Mouse (Mus musculus) gastrocnemius, postnatal 10 days (tissue): ENCODE measurements around the gene Clgn. TPM values are rescaled to one million over a fixed set of nuclear protein-coding genes. Genes with fewer than 3 reads are reported as not detected.

ENCODE experiments used
- DNase-seq: peaks from one replicate; pipeline ENCODE4 v3.0.0; 2021; ENCODE audit warnings: mixed read lengths
- long read RNA-seq, 2 experiments: library from polyadenylated mRNA; stranded (forward); transcript quantifications; one replicate each; pipeline ENCODE4 v2.0.0; 2021
- total RNA-seq, 2 experiments: library from RNA; stranded (reverse); gene quantifications; 2 replicates each; pipeline ENCODE4 v1.2.3; 2021

Gene Clgn
- under 1 TPM in 1 of 2 experiments, not detected in 1; 0.05 TPM for total RNA-seq
- long read RNA-seq, experiment 1, result 0 reads
- long read RNA-seq, experiment 2, result 0 reads

DNA sequence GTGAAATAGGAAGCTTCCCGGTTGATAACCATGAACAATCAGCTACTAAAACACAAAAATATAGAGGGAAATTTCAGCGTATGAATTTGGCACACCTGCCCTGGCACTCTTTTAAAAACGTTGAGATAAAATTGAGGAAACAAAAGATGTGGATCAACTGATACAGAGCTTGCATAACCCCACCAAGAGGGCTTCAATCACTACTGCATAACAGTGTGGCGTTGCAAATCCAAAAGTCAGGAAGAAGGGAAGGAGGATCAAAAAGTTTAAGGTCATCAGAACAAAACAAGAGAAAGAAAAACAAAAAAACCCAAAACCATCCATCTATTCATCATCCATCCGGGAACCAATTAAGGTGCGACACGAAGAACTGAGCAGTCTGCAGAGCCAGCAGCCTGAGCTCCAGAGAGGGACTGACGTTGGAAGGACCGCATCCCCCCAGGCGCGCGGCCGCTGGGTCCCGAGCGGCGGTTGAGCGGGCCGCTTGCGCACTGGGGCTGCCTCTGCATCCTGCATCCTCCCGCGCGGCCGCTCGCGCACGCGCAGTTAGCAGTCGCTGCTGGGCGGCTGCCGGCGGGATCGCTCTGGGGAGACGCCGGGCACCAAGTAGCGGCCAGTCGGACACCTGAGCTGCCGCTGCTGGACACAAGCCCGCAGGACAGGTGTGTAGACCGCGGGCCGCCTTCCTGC is at the start of gene Clgn:
Clgn (plus strand) TSS at position 552 of the 690 bp plus-strand sequence.
- DNase-seq, result peak; percentile 51

DNA sequence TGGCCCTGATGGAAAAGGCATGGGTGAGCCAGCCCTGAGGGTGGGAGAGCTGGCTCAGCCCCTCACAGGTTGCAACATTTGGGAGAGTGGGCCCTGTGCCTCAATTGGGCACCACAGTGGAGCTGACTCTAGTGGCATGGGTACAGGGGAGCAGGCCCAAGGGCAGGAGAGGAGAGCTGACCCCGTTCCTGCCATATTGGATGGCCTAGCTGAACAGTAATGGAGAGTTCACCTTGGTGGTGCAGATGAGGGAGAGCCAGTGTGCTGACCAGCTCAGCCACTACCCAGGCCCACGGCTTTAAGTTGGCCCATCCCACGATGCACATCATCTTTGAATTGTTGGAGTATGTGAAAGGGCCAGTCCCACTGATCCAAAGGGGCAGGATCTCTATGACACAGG is 47.6 kb upstream of the Clgn start:
- DNase-seq, result no peak

DNA sequence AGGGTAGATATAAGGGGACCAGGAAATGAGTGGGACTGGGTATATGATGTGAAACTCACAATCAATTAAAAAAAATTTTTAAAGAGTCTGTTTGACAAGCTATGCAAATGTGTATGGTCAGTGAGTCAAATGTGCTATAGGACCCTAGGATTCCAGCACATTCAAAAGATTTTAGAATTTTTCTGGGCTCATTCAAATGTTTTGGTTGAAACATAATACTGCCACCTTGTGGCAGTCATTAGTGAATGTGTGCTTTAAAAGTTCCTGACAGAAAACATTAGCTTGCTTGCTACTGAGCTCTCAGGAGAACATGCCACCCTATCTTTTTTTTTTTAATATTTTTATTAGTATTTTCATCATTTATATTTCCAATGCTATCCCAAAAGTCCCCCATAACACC is 47.0 kb upstream of the Clgn start:
- no peak for DNase-seq

DNA sequence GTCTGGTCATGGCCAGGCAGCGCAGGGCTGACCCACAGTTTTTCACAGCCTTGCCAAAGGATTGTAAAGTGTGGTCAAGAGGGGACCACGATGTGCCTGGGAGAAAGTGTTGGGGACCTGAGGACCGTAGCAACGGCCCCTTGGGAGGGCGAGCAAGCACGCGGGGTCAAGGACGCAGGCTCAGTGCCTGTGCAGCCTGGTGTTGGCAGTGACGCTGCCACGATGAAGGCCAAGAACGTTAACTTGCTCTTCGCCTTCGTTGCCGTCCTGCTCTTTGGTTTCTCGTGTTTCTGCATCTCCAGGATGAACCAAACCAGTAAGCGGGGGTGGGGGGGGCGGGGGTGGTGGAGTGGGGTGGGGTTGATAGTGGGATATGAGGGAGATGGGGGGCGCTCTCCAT is 41.4 kb upstream of the Clgn start, which contains the start of gene Mgat4d:
Mgat4d (plus strand) TSS at position 209 of the 400 bp plus-strand sequence.
- DNase-seq, result no peak

DNA sequence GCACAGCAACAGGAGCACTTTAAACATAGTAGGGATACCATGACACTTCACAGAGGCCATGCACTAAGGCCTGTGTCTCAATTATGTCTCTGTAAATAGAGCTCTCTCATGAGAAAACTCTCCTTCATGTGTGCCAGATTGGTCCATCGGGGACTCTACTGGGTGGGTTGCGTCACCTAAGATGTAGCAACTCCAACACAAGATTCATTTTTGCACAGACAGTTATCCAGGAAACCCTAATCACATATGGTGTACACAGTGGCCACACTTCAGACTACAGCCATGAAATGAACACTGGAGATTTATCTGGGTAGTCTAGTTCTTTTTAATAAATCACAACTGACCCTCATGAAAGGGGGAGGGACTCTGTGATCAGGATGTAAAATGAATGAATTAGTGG is 38.4 kb upstream of the Clgn start:
- DNase-seq, result no peak

DNA sequence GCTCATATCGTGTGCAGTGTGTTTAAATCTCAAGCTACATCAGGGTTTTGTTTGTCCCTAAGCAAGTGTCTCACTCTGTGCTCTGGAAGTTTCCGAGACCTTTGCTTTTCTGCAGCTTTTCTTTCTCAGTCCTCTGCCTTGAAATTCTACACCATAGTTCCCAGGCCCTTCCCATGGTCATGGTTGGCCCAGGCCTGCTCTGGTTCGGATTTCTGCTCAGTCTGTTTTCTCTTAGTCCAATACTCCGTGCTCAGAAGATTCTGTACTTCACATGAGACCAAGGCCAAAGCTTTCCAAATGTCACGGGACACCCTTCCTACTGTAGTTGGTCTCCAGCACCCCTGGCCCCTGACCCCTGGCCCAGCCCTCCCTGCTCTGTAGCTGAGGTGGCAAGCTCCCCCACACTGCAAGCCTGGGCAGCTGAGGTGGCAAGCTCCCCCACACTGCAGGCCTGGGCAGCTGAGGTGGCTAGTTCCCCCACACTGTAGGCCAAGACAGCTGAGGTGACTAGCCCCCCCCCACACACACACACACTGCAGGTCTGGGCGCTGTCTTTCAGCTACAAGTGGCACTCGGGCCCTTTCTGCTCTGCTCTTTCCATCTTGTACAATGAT is 26.4 kb upstream of the Clgn start:
- peak; percentile 22 for DNase-seq

DNA sequence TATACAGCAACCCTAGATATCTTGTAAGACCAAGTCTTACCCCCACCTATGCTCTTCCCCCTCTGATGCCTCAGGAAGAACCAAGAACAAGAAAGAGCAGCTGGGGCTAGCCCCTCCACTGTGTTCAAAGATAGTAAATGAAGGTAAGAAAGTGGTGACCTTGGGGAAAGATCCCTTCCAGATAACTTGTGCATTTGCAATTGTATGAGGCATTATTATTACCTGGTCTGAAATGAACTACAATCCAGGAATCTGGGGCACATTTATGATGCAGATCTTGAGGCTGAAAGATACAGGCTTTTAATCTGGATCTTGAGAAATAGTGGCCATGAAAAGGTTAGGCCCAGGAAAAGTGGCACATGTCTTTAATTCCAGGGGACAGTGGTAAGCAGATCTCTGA is 12.4 kb upstream of the Clgn start:
- no peak for DNase-seq

DNA sequence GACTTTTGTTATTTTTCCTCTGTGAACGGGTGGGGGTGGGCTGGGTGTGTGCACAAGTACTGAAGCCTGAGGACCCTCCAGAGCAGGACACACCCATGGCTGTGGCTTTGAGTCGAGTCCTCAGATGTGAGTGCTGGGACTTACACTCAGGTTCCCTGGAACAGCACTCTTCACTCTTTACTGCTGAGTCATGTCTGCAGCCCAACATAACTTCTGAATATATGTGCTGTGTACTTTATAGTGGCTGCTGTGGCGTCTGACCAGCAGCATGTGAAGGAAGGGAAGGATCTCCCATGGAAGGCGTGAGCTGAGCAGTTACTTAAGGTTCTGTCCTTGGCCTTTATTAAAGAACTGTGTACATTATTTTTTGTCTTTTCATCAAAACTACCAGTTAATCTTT is 9.5 kb upstream of the Clgn start:
- DNase-seq, result no peak

DNA sequence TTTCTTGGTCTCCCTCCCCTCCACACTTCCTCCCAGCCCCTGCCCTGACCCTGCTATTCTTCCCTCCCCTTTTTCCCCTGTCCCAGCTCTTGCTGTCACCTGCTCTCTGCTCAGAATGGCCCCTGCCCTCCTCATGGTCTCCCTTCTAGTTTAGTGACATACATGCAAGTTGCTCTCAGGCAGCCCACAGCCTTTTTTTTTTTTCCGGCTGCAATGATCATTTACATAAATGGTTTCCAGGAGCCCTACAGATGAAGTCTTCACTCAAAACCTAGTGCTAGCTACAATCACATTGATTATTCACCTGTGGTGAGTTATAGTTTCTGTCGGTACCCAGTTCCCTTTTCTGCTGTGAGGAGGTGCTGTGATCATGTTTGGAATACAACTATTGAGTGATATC is 8.7 kb upstream of the Clgn start:
- no peak for DNase-seq

DNA sequence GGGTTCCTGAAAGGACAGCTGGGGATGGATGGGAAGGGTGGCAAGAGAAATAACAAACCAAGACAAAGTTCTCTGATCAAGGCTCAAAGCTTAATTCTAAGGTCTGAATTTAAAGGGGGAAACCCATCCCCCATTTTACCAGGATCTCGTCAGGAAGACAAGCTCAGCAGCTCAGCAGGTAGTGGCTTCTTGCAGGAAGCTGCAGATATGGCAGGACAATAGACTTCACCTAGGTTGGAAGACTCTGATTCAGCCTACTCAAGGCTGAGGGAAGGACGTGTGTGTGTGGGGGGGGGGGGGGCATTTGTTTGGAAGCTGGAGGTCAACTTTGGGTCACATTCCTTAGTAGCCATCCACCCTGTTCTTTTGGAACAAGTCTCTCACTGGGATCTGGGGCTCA is 6.8 kb upstream of the Clgn start:
- no peak for DNase-seq

DNA sequence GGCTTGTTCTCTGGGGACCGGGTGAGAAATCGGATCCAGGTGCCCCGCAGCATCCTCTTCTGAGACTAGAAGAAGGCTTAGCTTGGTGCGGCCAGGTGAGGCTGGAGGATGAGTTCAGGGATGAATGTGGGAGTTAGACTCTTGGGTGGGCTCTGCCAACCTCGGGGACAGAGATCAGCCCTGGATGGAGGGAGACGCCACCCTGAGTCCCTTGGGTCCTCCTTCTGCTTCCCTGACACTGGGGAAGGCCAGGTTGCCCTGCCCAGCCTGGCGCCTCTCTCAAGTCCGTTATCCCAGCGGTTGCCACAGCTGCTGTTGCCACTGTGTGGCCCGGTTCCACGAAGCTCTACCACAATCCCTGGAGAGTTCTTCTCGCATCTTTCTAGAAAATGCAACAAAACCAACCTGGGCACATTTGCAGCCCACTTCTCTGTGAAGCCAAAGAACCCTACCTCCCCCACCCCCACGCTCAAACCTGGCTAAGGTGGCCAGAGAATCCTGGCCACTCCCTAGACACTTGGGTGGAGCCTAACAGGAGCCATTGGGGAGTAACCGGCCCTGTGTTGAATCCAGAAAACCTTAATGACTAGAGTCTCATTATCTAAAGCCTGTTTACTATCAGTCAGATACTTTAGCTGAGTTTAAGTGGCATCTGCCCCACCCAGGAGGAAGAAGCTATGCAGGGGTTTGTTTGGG is 487 bp downstream of the Clgn start:
- DNase-seq, result no peak

DNA sequence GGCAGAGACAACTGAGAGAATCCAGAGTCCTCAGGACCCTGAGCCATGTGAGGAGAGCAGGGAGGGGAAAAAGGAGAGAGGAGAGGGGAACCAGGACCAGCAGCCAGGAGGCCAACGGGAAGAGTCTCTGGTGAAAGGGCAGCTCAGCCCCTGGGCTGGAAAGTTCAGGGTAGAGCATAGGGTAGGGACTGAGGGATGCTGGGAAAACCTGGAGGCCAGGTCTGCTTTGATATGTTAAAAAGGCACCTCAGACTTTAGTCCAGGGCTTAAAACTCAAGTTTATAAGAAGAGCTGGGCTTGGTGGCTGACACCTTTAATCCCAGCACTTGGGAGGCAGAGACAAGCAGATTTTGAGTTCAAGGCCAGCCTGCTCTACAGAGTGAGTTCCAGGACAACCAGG is 2.9 kb downstream of the Clgn start:
- DNase-seq, result no peak

DNA sequence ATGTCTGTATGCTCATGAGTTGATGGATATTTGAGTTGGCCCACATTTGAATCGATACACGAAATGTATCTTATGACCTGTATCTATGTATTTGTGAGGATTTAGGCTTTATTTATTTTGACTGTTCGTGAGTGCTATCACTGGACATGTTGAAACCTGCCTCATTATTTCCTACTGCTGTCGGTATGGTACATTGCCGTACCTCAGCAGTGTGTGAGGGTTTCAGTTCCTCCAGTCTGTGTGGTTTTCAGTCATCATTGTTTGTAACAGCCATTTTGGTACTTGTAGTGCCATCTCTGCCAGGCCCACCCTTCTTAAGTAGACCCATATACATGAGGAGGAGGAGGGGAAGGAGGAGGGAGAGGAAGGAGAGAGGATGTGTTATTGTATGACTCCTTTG is 4.7 kb downstream of the Clgn start:
- DNase-seq, result no peak

DNA sequence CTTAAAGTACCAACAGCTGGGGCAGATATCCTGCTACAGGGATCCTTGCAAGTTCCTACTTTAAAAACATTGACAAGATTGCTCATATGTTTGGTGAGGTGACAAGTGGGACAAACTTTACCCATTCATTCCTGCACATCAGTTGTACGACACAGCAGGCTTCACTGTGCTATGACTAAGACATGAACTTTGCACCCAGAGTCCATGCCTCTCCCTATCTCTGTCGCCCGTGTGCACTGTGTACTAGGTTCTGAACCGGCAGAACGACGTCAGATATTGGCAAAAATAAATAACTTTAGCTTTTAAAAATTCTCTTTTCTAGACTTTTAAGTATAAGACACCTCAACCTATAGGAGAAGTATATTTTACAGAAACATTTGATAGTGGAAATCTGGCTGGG is 7.0 kb downstream of the Clgn start:
- no peak for DNase-seq

DNA sequence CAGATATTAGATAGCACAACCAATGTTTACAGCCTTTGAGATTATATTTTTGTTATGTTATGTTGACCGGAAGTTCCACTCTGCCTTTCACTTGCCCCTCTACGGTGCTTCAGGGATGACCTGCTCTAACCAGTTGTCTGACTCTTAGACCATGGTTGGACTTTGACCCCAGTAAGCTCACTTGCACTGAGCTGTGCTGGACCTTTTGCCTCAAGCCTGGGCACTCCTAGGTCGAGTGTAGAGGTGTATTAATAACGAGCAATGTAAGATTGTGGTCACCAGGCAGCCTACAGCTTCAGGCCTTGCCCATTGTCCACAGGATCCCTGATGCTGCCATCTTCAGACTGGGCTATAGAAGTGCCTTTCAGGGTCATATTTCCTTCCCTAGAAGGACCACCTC is 8.1 kb downstream of the Clgn start:
- no peak for DNase-seq

DNA sequence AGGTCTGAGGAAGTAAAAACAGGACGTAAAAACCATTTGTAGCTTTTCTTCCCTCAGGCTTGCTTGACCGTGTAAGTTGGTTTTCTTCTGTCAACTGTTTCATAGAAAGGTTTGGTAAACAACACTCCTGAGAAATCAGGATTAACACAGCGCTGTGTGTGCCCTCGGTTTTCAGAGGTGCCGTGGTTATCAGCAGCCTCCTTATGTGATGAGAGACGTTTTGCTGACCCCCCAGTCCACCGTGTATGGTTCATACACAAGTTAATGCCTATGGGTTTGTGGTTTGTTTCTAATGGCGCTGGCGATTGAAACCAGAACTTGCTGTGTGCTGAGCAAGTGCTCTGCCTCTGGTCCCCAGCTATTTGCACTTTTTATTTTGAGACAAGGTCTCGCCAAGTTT is 15.9 kb downstream of the Clgn start:
- DNase-seq, result no peak

DNA sequence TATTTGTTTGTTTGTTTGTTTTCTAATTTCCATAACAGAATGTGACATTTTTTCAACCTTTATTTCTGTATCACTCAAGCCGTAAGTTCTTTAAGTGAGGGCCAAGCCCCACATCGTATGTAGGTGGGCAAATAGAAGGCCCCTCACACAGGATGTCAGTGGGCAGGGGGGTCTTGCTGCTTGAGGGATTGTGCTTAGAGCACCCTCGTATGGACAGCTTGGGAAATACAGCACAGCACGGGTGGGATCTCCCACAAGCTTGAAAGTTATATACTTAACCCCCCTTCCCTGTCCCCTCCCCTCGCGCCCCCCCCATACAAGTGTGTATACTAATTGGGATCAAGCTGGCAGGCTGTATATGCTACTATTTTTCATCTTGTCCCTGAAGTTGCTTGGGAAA is 17.2 kb downstream of the Clgn start:
- DNase-seq, result no peak

DNA sequence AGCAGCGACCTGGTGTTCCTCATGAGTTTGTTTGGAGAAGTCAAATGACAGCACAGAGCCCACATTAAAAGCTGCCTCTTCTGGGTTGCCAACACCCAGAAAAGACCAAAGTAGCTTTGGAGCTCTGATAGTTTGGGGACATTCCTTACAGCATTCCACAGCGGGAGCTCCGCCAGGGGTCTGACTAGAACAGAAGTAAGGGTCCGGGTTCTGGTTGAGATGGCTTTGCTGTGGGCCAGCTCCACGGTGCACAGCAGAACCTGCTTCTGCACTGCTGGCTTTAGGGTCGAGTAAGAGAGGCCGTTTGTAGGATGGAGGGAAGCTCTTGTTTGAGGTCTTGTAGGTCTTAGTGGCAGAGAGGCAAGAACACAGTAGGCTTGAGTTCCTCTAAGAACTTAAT is 18.8 kb downstream of the Clgn start:
- DNase-seq, result no peak

DNA sequence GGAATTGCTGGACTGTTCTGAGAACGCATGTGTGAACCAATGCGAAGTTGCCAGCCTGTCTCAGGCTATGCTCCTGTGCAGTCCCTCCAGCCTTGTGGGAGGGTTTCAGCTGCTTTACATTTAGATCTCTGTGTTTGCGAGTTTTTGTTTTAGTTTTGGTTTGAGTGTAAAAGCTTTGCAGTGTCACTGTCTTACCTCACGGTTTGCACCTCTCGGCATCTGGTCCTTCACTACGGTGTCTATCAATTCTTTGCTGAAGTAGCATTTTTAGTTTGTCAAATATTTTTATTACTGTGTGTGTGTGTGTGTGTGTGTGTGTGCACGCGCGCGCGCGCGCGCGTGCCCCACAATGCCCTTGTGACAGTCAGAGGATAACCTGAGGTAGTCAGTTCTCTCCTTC is 27.2 kb downstream of the Clgn start:
- no peak for DNase-seq

DNA sequence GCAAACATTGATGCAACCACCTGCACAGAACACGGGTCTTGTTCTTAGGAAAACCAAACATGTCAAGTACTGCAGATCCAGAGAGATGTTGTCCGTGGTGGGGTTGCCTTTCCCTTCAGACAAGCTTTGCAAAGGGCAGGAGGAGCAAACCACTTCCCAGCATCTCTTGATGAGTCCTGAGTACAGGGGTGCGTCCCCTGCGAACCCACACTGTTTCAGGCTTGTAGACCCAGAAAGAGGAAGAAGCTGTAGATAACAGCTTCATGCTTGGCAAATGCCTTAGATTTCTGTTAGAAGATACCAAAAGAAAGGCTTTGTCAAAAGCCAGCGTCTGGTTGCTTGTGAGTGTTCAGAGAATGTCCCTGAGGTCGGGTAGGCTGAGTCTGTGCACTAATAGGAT is 28.3 kb downstream of the Clgn start:
- no peak for DNase-seq

DNA sequence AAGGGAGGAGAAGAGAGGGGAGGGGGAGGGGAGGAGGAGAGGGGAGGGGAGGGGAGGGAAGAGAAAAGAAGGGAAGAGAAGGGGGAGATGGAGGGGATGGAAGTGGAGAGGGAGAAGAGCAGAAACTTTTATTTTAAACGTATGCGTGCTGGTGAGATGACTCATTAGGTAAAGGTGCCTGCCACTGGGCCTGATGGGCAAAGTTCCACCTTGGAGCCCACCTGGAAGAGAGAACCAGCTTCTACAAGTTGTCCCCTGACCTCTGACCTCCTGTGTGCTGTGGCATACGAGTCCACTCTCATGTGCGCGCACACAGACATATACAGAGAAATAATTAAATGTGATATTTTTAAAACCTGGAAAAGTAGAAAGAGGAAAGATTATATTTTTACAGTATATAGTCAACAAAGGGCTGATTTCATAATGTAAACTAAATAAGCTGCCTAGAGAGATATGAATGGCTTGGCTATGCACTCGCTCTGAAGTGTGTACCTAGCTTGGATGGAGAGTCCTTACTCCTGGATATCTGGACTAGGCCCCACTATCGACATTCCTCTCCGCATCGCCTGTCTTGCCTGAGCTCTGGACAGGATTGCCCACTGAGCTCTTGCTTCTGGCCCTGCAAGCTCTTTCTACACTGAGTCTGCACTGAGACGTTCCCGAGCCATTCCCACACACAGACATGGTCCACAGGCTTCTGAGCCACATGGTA is 29.3 kb downstream of the Clgn start:
- no peak for DNase-seq

DNA sequence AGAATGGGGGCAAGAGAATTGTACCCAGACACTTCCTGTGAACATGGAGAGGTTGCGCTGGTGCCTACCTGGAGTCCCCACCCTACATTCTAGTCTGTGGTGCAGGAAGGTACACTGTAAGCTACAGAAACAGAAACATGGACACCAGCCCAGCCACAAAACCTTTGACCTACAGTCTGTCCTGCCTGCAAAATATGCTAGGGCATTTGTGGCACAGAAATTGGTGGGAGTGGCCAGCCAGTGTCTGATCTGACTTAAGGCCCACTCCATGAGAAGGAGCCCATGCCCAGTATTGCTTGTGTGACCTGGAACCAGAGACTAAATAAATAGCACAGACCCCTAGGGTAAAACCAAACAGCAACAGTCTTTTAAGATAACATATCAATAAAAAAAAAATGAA is 31.7 kb downstream of the Clgn start:
- no peak for DNase-seq
